Mouse (Mus musculus) monocyte, adult 5-6 weeks (primary cell): ENCODE data around the gene Gm10354. TPM values are rescaled to one million over a fixed set of nuclear protein-coding genes. Genes with fewer than 3 reads are reported as not detected.
"Not testable (repeated sequence)": the region's sequence is repeated elsewhere in the genome, so short reads cannot be mapped to it uniquely, and the experiment has no call there.

Source experiments
- ATAC-seq: fragments of 153-309, 156-312 bp; replicated peaks from 2 replicates; pipeline ENCODE4 v1.8.0; 2017; ENCODE audit warnings: mild to moderate bottlenecking; ENCODE audit not compliant: low TSS enrichment, insufficient number of reproducible peaks, severe bottlenecking, poor library complexity, low FRiP score
- total RNA-seq: library from RNA; stranded (forward); fragments of 200-1000, 200-491, 200-594 nt; gene quantifications from 3 replicates; pipeline ENCODE4 v1.2.3, GENCODE M21; 2017

Gene Gm10354
- not detected in 3 replicates for total RNA-seq

- not testable (repeated sequence) for ATAC-seq
These were observed at the start of gene Gm10354 for GRCm38 (mm10) chr5:14978835-14979234. Gene Gm10354 (minus strand): TSS chr5:14978935.

- not testable (repeated sequence) for ATAC-seq
These were observed 45.6 kb upstream of the Gm10354 start for GRCm38 (mm10) chr5:15024316-15024715.

- not testable (repeated sequence) for ATAC-seq
These were observed 41.3 kb upstream of the Gm10354 start for GRCm38 (mm10) chr5:15020067-15020466.

GRCm38 (mm10) chr5:15010639-15011582 lies 32.2 kb upstream of the Gm10354 start:
- ATAC-seq = not testable (repeated sequence)

GRCm38 (mm10) chr5:15006907-15007306 lies 28.2 kb upstream of the Gm10354 start:
- not testable (repeated sequence) for ATAC-seq

- ATAC-seq = not testable (repeated sequence)
These were observed 27.6 kb upstream of the Gm10354 start for GRCm38 (mm10) chr5:15006288-15006687.

- ATAC-seq = not testable (repeated sequence)
These were observed 26.8 kb upstream of the Gm10354 start for GRCm38 (mm10) chr5:15005584-15005983.

- ATAC-seq = peak; percentile 63
These were observed 26.1 kb upstream of the Gm10354 start for GRCm38 (mm10) chr5:15004569-15005562.

GRCm38 (mm10) chr5:14998077-14998476 lies 19.3 kb upstream of the Gm10354 start:
- ATAC-seq = not testable (repeated sequence)

- not testable (repeated sequence) for ATAC-seq
These were observed 18.8 kb upstream of the Gm10354 start for GRCm38 (mm10) chr5:14997556-14997955.

GRCm38 (mm10) chr5:14996670-14997249 lies 18.0 kb upstream of the Gm10354 start:
- not testable (repeated sequence) for ATAC-seq

GRCm38 (mm10) chr5:14994124-14994523 lies 15.4 kb upstream of the Gm10354 start:
- ATAC-seq = not testable (repeated sequence)

- not testable (repeated sequence) for ATAC-seq
These were observed 11.8 kb upstream of the Gm10354 start for GRCm38 (mm10) chr5:14990375-14991158.

- ATAC-seq = not testable (repeated sequence)
These were observed 8.1 kb upstream of the Gm10354 start for GRCm38 (mm10) chr5:14986649-14987387.

GRCm38 (mm10) chr5:14977368-14977767 lies 1.4 kb downstream of the Gm10354 start:
- ATAC-seq = not testable (repeated sequence)

- not testable (repeated sequence) for ATAC-seq
These were observed 3.4 kb downstream of the Gm10354 start for GRCm38 (mm10) chr5:14975294-14975693.

GRCm38 (mm10) chr5:14972841-14973240 lies 5.9 kb downstream of the Gm10354 start:
- ATAC-seq = not testable (repeated sequence)
